Mouse (Mus musculus): ENCODE results near the gene Tmc3.

Gene Tmc3

GRCm38 (mm10) chr7:83598997-83599912 lies 14.5 kb downstream of the Tmc3 start:
- DNase-seq (ENCODE audit: low spot score): no peak

DNA sequence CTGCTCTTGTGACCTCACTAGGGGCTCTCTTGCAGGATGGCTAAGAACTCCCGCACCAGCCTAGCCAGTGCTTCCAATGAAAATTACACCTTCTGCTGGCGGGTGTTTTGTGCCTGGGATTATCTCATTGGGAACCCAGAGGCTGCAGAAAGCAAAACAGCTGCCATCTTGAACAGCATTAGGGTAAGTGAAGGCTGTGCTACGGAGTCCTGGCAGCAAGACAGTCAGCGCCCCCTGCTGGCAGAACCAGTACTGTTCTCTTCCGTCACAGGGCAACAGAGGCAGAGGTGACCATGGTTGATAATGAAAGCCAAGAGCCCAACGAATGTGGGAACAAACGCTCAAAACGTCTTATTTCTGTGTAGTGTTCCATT lies 15.2 kb downstream of the Tmc3 start:
- peak; percentile 33 for DNase-seq (ENCODE audit: low spot score)

DNA sequence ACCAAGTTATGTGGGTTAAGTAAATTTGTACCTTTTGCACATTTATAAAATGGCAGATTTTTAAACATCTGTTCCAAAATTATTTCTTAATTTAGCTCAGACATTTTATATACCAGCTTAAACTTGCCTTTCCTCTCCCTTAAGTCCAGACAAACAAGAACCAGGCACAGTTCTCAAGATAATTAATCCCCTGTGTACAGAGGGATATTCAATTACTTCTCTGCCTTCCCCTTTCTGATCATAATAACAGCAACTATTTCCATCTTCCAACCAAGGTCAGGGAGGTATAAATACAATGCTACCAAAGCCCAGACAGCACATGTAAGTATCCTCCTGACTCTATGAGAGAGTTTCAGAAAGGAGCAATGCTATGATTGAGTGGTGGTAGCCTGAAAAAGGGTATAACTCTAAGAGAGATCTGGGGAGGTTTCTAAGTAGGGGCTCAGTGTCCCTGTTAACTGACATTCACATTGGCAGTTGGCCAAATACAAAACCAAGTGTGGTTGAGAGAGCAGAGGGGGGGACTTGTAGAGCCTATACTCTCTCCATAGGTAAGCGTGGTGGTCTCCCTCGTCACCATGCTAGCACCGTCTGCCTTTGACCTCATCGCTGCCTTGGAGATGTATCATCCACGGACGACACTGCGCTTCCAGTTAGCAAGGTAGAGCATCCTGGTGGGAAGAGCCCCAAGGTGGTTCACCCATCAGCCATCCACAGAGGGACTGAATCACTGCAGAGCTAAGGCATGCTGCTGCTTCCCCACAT lies 19.6 kb downstream of the Tmc3 start:
- no peak for DNase-seq (ENCODE audit: low spot score)

DNA sequence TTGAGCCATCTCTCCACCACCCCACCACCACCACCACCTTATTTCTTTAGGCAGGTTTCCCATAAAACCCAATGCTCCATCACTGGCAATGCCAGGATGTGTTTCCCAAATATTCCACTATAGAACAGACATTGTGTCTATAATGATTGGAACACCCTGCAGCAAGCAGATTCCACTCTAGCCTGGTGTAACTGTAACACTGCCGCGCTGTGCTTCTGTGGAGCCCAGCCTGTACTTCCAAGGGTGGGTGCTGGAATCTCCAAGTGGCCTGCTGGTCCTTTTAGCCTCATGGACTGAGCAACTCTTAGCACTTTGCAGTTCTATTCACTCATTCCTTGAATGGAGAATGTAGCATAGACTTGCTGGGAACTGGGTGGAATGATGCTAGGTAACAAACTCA lies 22.1 kb downstream of the Tmc3 start:
- no peak for DNase-seq (ENCODE audit: low spot score)

DNA sequence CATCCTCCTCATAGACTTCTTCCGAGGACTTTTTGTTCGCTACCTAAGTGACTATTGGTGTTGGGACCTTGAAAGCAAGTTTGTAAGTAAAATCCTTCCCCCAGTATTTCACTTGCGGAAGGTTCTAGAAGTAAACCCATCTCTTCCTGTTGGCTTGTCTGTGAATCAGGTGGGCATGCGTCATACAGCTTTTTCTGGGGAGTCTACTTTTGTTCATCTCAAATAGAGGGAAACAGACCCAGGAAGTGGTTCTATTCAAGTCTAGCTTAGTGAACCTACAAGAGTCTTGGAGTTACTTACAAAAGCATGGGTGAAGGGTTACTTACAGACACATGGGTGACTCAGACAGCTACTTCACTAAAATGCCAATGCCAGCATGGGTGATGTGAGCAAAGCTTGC lies 25.2 kb downstream of the Tmc3 start:
- DNase-seq (ENCODE audit: low spot score): no peak

DNA sequence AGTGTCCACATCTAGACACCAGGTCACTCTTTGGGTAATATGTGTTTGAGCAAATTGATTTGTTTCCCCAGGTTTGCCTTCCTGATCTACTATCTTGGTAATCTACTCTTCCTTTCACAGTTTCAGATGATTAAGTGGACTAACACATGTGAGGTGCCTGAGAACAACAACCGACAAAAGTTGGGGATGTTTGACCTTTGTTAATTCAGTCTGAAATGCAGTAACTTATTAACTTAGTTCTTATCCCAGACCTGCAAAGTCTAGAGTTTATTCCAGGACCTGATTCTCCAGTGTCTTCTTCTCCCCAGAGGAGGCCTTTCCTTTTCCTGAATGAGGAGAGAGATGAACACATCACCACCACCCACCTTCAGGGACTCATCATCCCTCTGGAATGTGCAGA lies 27.2 kb downstream of the Tmc3 start:
- no peak for DNase-seq (ENCODE audit: low spot score)

DNA sequence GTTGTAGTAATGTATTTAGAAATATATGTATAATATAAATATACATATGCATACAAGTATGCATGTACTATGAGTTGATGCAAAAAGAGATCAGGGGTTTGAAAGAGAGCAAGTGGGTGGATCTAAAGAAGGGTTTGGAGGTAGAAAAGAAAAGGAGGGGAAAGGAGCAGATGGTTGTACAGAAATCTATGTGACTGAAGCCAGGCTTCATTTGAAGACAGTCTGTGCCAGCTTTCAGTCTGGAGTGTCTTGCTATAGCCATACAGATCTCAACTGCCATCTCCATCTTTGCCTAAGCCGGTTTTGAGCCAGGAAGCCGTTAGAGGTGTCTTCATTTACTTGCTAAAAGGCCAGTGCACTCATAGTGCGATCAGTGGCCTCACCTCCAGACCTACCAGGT lies 30.5 kb downstream of the Tmc3 start:
- no peak for DNase-seq (ENCODE audit: low spot score)

- DNase-seq (ENCODE audit: low spot score): no peak
Measured at GRCm38 (mm10) chr7:83615815-83616214, 31.1 kb downstream of the Tmc3 start.

DNA sequence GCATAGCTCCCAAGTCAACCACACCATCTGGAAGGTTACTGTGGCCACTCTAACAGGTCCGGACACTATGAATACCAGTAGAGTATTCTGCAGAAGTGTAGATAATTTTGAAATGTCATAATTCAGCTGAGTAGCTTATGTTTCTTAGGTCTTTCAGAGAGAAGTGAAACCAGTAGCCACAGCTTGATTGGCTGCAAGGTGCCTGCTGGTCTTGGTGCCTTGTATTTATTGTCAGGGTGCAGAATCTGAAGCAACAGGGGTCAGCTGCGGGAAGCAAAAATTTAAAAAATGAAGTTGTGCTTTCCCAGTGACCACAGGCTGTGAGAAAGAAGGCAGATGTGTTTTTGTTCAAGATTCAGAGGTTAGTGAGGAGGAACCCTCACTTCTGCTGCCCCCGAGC lies 31.5 kb downstream of the Tmc3 start:
- no peak for DNase-seq (ENCODE audit: low spot score)

- no peak for DNase-seq (ENCODE audit: low spot score)
Measured at GRCm38 (mm10) chr7:83618709-83619108, 34.0 kb downstream of the Tmc3 start.

DNA sequence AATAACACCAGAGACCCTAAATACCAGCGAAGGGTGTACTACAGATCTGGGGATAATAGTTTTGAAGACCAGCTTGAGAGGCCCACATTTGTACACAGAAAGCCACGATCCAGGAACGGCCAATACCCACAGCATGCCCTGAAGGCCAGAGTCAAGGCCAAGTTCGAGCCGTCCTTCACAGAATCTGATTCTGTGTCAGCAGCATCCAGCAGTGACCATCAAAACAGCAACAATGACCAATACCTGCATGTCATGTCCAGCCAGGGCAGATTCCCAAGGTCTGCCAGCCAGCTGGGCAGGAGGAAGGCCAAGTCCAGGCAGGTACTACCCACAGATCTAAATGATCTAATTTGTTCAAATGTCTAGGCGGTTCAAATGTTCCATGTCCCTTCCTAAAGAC lies 37.9 kb downstream of the Tmc3 start:
- no peak for DNase-seq (ENCODE audit: low spot score)

DNA sequence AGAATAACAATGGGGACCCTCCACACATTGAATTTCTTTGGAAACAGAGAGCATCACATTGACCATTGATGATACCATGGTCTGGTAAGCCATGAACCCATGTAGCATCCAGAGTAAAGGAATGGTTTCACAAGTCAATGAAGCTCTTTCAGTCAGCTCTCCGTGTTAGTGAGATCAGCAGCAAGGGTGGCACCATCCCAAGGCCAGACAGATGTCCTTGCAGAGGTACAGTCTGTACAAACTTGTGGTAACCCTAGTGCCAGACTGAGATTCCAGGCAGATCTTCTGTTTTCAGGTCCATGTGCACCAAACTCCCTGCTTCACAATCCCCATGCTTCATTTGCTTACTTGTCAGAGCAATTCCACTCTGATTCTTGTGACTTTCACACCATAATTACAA lies 39.3 kb downstream of the Tmc3 start:
- no peak for DNase-seq (ENCODE audit: low spot score)

- no peak for DNase-seq (ENCODE audit: low spot score)
Measured at GRCm38 (mm10) chr7:83626557-83627257, 42.0 kb downstream of the Tmc3 start.

DNA sequence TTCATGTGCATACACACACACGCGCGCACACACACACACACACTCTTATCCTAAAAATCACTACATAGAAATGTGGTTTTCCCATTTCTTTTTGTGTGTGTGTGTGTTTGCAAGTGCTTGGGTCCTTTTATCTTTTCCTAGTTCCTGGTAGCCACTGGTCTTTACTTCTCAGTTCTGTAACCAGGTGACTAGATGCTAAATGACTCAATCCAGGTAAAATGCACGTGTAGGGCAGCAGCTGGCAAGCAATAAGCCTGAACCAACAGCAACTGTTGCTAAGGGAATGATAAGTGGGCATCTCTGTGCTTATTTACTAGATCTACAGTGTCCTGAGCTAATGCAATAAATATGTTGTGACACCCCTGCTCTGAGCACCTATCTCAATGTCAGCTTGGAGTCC lies 42.6 kb downstream of the Tmc3 start:
- DNase-seq (ENCODE audit: low spot score): no peak

DNA sequence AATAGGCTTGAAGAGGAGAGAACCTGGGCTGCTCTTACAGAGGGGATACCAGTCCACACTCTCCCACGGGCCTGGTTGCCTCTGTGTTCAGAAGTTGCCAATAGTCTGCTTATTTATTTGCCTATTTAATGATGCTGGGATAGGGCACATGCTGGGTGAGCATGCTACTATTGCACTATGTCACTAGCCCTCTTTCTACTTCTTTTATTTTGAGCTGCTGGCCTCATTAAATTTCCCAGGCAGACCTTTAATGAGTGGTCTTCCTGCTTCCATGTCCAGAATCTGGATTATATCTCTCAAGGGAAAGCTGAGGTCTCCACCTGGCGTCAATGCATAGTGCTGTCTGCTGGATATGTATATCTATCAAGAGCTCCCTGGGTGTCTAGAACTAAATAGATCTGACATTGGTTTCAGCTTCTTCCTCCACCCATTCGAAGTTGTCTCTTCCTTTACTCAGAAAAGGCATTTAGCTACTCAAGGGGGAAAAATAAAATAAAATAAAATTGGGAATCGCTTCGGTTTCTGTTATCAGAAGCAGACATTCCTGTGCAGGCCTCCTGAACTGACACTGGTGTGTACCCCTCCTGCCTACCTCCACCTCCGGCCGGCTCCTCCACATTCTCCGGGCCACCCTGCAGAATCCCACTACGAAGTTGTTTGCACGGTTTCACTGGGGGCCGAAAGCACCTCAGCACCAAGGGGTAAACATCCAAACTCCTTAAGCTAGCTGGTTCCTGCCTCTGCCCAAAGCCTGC lies 46.5 kb downstream of the Tmc3 start:
- DNase-seq (ENCODE audit: low spot score): no peak

DNA sequence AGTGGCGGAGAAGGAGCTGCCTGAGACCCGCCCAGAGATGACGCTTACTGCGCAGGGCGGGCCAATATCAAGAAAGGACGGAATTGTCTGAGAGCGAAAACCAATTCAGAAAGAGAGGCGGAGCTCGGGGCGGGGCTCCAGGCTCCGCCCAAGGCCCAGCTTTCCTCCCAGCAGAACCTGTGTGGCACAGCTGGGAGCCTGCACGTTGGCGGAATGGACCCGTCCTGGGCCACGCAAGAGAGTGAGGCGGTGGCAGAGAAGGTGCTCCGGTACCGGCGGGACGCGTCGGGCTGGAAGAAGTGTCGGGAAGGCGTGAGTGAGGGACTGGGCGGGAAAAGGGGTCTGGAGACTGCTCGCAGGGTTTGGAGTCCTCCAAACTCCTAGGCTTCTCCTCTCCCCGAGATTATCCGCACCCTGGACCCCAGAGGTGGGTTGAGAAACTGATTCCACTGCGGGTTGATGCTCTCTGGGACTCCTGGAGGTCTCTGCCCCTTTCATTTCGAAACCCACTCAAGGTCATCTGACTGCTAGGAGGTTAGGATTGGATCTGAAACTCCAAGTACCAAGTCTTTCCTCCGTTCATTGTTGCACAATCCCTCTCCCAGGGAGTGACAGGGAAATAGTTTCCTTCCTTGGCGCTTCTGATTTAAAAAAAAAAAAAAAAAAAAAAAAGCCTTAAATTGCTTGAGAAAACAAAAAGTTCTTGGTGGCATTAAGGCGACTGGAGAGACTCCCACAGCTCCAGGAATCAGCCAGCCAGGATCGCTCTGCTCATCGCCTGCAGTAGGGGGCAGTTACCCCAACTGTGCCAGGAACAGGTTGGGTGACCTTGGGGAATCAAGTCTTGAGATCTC lies 47.3 kb downstream of the Tmc3 start, which contains the start of gene Stard5:
TSS of gene Stard5 (plus strand) at position 132 of the 854 bp plus-strand sequence.
- peak; percentile 79 for DNase-seq (ENCODE audit: low spot score)

DNA sequence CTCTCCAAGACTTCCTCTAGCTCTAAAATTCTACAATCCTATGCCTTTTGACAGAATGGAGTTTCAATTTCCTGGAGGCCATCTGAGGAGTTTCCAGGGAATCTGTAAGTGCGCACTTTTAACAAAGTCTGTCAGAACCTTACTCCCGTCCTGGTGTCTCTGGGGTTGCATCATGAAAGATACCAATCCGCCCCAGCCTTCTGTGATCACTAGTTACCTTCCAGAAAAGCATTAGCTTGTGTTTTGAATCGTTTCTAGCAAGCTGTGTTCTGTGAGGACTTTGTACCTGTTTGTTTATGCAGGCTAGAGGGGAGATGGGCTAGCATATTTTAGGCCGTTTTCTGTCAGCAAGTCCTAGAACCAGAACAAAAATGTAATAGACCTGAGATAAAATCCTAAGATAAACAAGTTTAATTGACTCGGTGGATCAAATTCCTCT lies 48.0 kb downstream of the Tmc3 start:
- DNase-seq (ENCODE audit: low spot score): no peak

DNA sequence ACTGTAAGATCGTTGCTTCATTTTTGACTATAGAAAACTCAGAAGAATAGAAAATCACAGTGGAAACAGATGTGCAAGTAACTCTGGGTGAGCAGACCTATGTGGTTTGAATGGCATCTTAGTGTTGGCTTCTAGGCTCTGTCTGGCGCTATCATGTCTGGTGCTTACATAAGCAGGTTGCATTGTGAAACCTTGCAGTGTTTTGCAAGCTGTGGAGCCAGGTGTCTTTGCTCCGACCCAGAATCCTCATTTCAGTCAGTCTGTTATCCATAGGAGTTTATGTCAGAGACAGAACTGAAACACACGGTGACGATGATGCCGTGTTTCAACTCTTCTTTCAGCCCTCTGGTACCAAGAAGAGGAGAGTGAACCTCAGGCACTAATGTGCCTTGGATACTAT lies 49.1 kb downstream of the Tmc3 start:
- DNase-seq (ENCODE audit: low spot score): no peak

DNA sequence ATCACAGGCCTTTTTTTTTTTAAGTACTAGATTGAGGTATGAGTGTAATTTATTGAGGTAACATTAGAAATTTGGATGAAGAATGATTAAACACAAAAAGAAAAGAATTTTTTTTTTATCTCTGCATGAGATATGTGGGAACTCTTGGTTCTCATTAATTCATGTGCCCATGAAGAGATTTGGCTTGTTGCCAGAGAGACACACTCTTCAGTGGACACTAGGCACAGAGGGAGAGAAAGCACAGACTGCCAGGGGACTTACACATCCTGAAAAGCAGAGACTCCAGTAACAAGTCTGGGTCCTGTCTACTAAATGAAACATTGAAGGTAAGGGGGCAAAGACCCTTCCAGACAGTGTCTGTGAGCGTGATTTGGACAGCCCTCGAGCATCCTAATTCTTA lies 51.0 kb downstream of the Tmc3 start:
- DNase-seq (ENCODE audit: low spot score): no peak

GRCm38 (mm10) chr7:83636425-83636824 lies 51.7 kb downstream of the Tmc3 start:
- DNase-seq (ENCODE audit: low spot score): no peak
